Mouse (Mus musculus) heart, embryonic 11.5 days (tissue): ENCODE data around the gene Nr1h4. TPM values are rescaled to one million over a fixed set of nuclear protein-coding genes. Genes with fewer than 3 reads are reported as not detected.

Source experiments
- ATAC-seq: fragments of 200-750 bp; cut with Nextera tagmentation; replicated peaks from 2 replicates; pipeline ENCODE4 v1.8.0; 2017; ENCODE audit warnings: moderate library complexity; ENCODE audit not compliant: insufficient number of reproducible peaks, low FRiP score, low TSS enrichment
- H3K27ac ChIP-seq: fragments of 300-500 bp; sonication (generic); 2 replicates; pipeline ENCODE4 v1.5.1; 2014; ENCODE audit warnings: mild to moderate bottlenecking, low read depth, low read length
- H3K27me3 ChIP-seq: fragments of 300-500 bp; sonication (generic); 2 replicates; pipeline ENCODE4 v1.6.1; 2014; ENCODE audit warnings: mild to moderate bottlenecking, low read length, mixed read lengths; ENCODE audit not compliant: control insufficient read depth, insufficient read depth
- H3K36me3 ChIP-seq: fragments of 300-500 bp; sonication (generic); 2 replicates; pipeline ENCODE4 v1.6.1; 2014; ENCODE audit warnings: mild to moderate bottlenecking, low read length, moderate library complexity, mixed read lengths; ENCODE audit not compliant: control insufficient read depth, insufficient read depth
- H3K4me1 ChIP-seq: fragments of 300-500 bp; sonication (generic); 2 replicates; pipeline ENCODE4 v1.6.1; 2014; ENCODE audit warnings: low read length; ENCODE audit not compliant: control insufficient read depth, insufficient read depth
- H3K4me2 ChIP-seq: fragments of 300-500 bp; sonication (generic); 2 replicates; pipeline ENCODE4 v1.6.1; 2014; ENCODE audit warnings: mild to moderate bottlenecking, moderate library complexity
- H3K4me3 ChIP-seq: fragments of 300-500 bp; sonication (generic); 2 replicates; pipeline ENCODE4 v1.5.1; 2014; ENCODE audit warnings: low read depth, low read length
- H3K9ac ChIP-seq: fragments of 300-500 bp; sonication (generic); 2 replicates; pipeline ENCODE4 v1.6.1; 2014; ENCODE audit warnings: mild to moderate bottlenecking, low read depth, low read length, moderate library complexity
- H3K9me3 ChIP-seq: fragments of 300-500 bp; sonication (generic); replicated peaks from 2 replicates; pipeline ENCODE4 v1.6.1; 2016; ENCODE audit warnings: low read length; ENCODE audit not compliant: control insufficient read depth
- WGBS: fragments of 180-500 bp; shearing (Covaris S2); extraction: QIAGEN DNeasy Blood & Tissue Kit; methylation state at CpG from one replicate; pipeline ENCODE4 v1.1.7; 2014; ENCODE audit not compliant: insufficient replicate concordance; 5-methylcytosine and 5-hydroxymethylcytosine counted together
- polyA plus RNA-seq: library from polyadenylated mRNA; unstranded; fragments of >200 nt; fragmentation: Nextera tagmentation; extraction: Ambion mirVana; gene quantifications from 2 replicates; pipeline ENCODE4 v1.2.1, GENCODE M21; 2014

Gene Nr1h4
- polyA plus RNA-seq, 1 experiment from 2014 or later, result 0.97 TPM

- Histone ChIP-seq H3K4me1 (peaks cover 7% of the 10 kb centered on the region; the same call in 1 of the 2 replicates), H3K9ac (no peak overlapping the region)
- no peak for ATAC-seq
These were observed 15.0 kb downstream of the Nr1h4 start for GRCm38 (mm10) chr10:89518365-89518764.

GRCm38 (mm10) chr10:89515813-89516212 lies 17.6 kb downstream of the Nr1h4 start:
- no peak overlapping the region for H3K27ac ChIP-seq
- H3K27me3 ChIP-seq, result no peaks in the 10 kb centered on the region
- no peak overlapping the region for H3K4me3 ChIP-seq
- no peak for ATAC-seq
- no peak overlapping the region for H3K9ac ChIP-seq
- H3K36me3 ChIP-seq, result no peaks in the 10 kb centered on the region
- WGBS, result 63% methylated on average over 2 of the region's 2 CpGs
- H3K9me3 ChIP-seq, result no peaks in the 10 kb centered on the region
- H3K4me1 ChIP-seq, result no peaks in the 10 kb centered on the region
- no peak overlapping the region for H3K4me2 ChIP-seq

More at GRCm38 (mm10) chr10:89518365-89518764, 15.0 kb downstream of the Nr1h4 start:
- H3K4me3 ChIP-seq, result no peak overlapping the region
- WGBS, result 87% methylated on average over 2 of the region's 2 CpGs
- H3K27ac ChIP-seq, result no peak overlapping the region
- H3K27me3 ChIP-seq, result no peaks in the 10 kb centered on the region
- no peak overlapping the region for H3K4me2 ChIP-seq
- H3K36me3 ChIP-seq, result no peaks in the 10 kb centered on the region
- no peaks in the 10 kb centered on the region for H3K9me3 ChIP-seq

DNA sequence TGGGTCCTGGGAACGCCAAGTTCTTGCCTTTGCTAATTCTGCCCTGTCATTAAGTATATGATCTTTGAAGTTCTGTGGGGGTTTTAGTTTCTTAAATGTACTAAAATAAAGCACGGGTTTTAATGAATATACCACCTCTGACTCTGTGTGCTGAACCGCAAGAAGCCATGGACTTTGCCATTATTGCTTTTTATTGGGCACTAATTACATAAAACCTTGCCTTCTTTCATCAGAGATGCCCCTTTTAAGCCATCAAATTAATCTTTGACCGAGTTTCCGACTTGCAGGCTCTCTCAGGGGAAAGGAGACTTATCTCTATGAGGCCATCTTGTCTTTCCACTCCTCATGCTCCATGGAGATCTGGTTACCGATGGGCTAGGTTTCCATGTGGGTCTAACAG lies 20.8 kb downstream of the Nr1h4 start:
- no peak overlapping the region for H3K4me3 ChIP-seq
- H3K27ac ChIP-seq, result no peak overlapping the region
- no peak overlapping the region for H3K9ac ChIP-seq
- ATAC-seq, result no peak
- H3K36me3 ChIP-seq, result no peaks in the 10 kb centered on the region
- no peak overlapping the region for H3K4me2 ChIP-seq
- H3K9me3 ChIP-seq, result no peaks in the 10 kb centered on the region
- WGBS, result 75% methylated on average over 6 of the region's 6 CpGs
- no peaks in the 10 kb centered on the region for H3K27me3 ChIP-seq
- H3K4me1 ChIP-seq, result no peaks in the 10 kb centered on the region

- ATAC-seq, result no peak
- Histone ChIP-seq H3K9me3 (no peaks in the 10 kb centered on the region), H3K4me1 (no peaks in the 10 kb centered on the region), H3K36me3 (no peaks in the 10 kb centered on the region), H3K4me2 (no peak overlapping the region), H3K4me3 (no peak overlapping the region), H3K9ac (no peak overlapping the region), H3K27me3 (no peaks in the 10 kb centered on the region), H3K27ac (no peak overlapping the region)
- WGBS, result 86% methylated on average over 2 of the region's 2 CpGs
These were observed 22.8 kb downstream of the Nr1h4 start for GRCm38 (mm10) chr10:89510547-89510946.

DNA sequence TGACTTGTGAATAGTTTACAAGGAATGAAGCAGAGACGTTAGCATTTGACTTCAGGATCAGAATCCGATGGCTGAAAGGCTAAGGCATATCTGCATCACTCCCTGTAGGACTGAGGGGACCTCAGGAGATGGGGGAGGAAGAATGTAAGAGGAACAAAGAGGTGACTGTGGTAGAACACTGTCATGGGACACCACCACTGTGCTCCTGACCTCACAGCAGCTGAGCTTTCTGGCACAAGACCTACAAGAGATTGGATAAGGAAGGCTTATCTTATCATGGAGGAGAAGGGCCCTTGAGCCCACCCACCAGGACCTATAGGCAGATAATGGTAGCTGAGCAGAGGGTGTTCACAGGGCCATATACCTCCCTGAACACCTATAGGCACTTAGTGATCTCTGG lies 24.8 kb downstream of the Nr1h4 start:
- Histone ChIP-seq H3K27me3 (no peaks in the 10 kb centered on the region), H3K4me2 (no peak overlapping the region), H3K27ac (no peak overlapping the region), H3K9ac (no peak overlapping the region), H3K4me3 (no peak overlapping the region), H3K4me1 (no peaks in the 10 kb centered on the region), H3K9me3 (no peaks in the 10 kb centered on the region), H3K36me3 (no peaks in the 10 kb centered on the region)
- WGBS, result 54% methylated on average over 2 of the region's 2 CpGs
- ATAC-seq, result no peak

GRCm38 (mm10) chr10:89506479-89506878 lies 26.9 kb downstream of the Nr1h4 start:
- H3K4me3 ChIP-seq, result no peak overlapping the region
- H3K27me3 ChIP-seq, result no peaks in the 10 kb centered on the region
- no peak overlapping the region for H3K4me2 ChIP-seq
- H3K27ac ChIP-seq, result no peak overlapping the region
- H3K4me1 ChIP-seq, result no peaks in the 10 kb centered on the region
- no peak for ATAC-seq
- no peaks in the 10 kb centered on the region for H3K36me3 ChIP-seq
- no peak overlapping the region for H3K9ac ChIP-seq
- WGBS, result 87% methylated on average over 9 of the region's 9 CpGs
- H3K9me3 ChIP-seq, result no peaks in the 10 kb centered on the region

GRCm38 (mm10) chr10:89505592-89505955 lies 27.8 kb downstream of the Nr1h4 start:
- no peak overlapping the region for H3K9ac ChIP-seq
- WGBS, result 85% methylated on average over 5 of the region's 5 CpGs
- no peaks in the 10 kb centered on the region for H3K27me3 ChIP-seq
- no peaks in the 10 kb centered on the region for H3K36me3 ChIP-seq
- no peaks in the 10 kb centered on the region for H3K9me3 ChIP-seq
- H3K27ac ChIP-seq, result no peak overlapping the region
- H3K4me3 ChIP-seq, result no peak overlapping the region
- H3K4me1 ChIP-seq, result no peaks in the 10 kb centered on the region
- ATAC-seq, result no peak
- H3K4me2 ChIP-seq, result no peak overlapping the region

DNA sequence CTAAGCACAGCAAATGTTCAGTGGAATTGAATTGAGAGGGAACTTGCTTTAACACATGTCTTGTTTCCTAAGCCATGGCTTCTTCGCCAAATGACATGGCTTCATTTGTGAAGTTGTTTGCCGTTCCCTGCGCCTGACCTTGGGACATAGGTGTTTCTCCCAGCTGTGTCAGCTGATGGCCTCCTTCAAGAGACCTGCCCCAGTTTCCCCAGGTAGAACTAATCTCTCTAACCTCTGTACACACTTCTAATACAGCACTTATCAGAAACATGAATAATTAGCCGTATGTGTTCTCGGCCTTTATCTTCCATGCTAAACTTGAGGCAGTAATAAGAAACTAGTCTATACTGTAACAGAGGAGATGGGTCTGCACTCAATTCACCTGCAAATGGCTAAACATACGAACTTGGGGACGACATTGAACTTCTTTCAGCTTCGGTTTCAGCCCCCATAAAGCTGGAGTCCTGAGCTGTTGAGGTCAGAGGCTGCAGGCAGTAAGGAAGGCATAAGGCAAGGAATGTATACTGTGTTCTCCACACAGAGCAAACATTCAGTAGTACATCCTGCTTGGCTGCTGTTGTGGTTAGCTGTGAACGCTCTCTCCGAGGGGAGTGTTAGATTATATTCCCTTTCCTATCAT lies 28.3 kb downstream of the Nr1h4 start:
- WGBS, result 78% methylated on average over 10 of the region's 10 CpGs
- no peaks in the 10 kb centered on the region for H3K4me1 ChIP-seq
- no peak overlapping the region for H3K4me3 ChIP-seq
- H3K9me3 ChIP-seq, result no peaks in the 10 kb centered on the region
- no peaks in the 10 kb centered on the region for H3K27me3 ChIP-seq
- no peak overlapping the region for H3K9ac ChIP-seq
- ATAC-seq, result no peak
- no peaks in the 10 kb centered on the region for H3K36me3 ChIP-seq
- H3K27ac ChIP-seq, result no peak overlapping the region
- no peak overlapping the region for H3K4me2 ChIP-seq

GRCm38 (mm10) chr10:89502986-89503560 lies 30.3 kb downstream of the Nr1h4 start:
- no peak overlapping the region for H3K9ac ChIP-seq
- 69% methylated on average over 5 of the region's 5 CpGs for WGBS
- H3K4me3 ChIP-seq, result no peak overlapping the region
- no peaks in the 10 kb centered on the region for H3K4me1 ChIP-seq
- no peaks in the 10 kb centered on the region for H3K36me3 ChIP-seq
- no peaks in the 10 kb centered on the region for H3K9me3 ChIP-seq
- no peaks in the 10 kb centered on the region for H3K27me3 ChIP-seq
- no peak overlapping the region for H3K27ac ChIP-seq
- no peak for ATAC-seq
- no peak overlapping the region for H3K4me2 ChIP-seq
